Mouse (Mus musculus): Measurements from ENCODE around the gene B3gat3.

Gene B3gat3

GRCm38 (mm10) chr19:8898576-8898975 is 21.6 kb upstream of the B3gat3 start:
- no peak for DNase-seq

- DNase-seq: no peak
Observed at GRCm38 (mm10) chr19:8899079-8899478, 21.1 kb upstream of the B3gat3 start.

DNA sequence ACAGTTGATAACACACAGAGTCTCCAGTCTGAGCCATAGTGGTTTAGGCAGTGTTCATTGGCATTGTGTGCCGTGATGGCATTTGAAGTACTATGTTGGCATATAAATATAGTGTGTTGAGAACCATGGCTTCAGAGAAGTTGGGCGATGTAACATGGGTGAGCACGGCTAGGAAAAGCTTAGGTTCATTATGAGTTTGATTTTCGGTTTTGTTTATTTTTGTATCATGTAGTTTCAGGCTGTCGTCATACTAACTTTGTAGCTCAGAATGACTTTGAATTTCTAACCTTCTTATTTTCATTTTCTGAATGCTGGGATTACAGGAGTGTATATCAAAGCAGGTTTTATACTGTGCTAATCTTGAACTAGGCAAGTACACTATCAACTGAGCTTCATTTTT is 16.8 kb upstream of the B3gat3 start:
- DNase-seq: no peak

DNA sequence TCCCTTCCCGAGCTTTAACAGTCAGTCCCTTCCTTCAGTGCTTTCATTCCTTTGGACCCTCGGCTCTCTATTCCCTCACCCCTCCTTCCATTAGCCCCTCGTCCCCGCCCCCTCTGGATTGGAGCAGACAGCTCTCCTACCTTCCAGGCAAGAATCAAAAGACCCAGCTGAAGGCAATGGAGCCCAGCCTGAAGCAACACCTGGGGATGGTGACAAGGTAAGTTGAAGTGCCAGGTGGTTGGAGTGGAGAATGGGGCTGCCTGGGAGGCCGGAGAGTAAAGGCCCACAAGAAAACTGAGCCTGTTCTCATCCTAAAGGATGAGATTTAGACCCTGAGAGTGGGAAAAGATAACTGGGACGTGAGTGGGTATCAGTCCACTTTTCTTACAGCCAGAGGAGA is 11.6 kb upstream of the B3gat3 start:
- no peak for DNase-seq

DNA sequence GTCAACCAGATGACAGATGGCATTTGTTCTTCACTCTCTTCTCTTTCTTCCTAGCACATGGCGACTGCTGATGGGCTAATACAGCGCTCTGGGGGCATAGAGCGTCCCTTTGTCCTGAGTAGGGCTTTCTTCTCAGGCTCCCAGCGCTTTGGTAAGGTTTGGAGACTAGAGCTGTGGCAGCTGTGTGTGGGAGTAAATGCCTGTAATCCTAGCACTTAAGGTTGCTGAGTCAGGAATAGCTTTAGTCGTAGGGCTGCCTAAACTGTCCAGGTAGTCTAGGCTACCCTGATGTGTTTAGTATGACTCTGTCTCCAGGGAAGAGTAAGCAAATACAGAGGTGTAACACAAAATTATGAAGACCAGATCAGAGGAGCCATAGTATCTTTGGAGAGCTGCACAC is 8.4 kb upstream of the B3gat3 start:
- no peak for DNase-seq

- DNase-seq: no peak
Observed at GRCm38 (mm10) chr19:8914212-8914611, 6.0 kb upstream of the B3gat3 start.

DNA sequence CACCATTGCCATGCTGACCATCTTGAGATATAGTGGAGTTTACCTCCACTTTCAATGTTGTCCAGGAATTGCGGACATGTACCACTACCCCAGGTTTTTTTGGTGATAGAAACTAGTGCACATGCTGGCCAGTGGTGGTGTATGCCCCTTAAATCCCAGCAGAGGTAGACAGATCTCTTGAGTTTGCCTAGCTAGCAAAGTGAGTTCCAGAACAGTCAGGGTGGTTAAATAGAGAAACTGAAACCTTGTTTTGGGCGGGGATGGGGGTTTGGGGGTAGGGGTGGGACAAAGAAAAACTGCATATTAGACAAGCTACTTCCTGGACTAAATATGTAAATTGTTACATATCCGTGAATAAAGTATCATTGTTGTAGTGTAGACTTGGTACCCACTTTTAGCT is 1.2 kb upstream of the B3gat3 start:
- no peak for DNase-seq

- no peak for DNase-seq
Observed at GRCm38 (mm10) chr19:8919684-8920072, 496 bp upstream of the B3gat3 start.

DNA sequence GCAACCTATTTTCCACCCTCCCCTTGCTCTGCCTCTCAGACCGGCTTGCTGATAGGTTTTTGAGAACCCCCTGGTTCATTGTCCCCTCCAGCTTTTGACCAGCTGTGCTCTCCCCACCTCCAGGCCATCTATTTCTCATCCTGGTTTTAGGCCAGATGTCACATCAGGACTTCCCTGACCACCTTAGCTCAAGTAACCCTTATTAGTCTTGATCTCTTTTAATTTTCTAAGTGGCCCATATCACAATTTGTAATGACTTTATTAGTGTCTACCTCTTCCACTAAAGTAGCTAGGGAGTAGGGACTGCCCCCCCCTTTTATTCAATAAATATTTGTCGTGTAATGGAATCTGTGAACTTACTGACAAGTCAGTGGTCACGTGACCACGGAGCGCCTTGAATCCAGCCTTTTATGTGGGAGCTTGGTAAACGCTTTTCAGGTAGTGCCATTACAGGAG is 690 bp downstream of the B3gat3 start:
- peak; percentile 53 for DNase-seq

GRCm38 (mm10) chr19:8921741-8922140 is 1.6 kb downstream of the B3gat3 start:
- no peak for DNase-seq

GRCm38 (mm10) chr19:8926766-8927165 is 6.6 kb downstream of the B3gat3 start:
- no peak for DNase-seq

GRCm38 (mm10) chr19:8927891-8928525 is 7.8 kb downstream of the B3gat3 start:
- no peak for DNase-seq

DNA sequence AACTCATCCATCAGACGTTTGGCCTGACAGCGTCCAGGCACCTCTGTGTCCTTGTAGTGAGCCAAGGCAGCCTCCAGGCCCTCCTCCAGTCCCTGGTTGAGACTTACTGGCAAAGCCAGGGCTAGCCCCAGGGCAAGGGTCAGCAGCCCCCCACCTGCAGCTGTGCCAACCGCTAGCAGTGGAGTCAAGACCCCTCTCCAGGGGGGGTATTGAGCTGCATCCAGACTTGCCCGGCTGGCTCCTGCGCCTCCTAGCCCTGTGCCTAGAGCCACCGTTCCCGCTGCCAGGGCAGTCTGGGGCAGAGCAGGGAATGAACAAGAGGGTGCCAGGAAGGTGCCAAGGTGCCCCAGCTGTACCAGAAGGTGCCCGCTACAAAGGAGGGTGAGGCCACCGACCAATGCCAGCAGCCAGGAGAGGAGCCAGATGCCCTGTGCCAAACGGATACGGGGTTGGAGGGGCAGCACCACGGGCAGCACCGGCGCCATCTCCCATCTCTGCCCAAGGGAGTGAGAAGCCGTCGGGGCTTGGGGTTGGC is 8.6 kb downstream of the B3gat3 start:
- DNase-seq: no peak

DNA sequence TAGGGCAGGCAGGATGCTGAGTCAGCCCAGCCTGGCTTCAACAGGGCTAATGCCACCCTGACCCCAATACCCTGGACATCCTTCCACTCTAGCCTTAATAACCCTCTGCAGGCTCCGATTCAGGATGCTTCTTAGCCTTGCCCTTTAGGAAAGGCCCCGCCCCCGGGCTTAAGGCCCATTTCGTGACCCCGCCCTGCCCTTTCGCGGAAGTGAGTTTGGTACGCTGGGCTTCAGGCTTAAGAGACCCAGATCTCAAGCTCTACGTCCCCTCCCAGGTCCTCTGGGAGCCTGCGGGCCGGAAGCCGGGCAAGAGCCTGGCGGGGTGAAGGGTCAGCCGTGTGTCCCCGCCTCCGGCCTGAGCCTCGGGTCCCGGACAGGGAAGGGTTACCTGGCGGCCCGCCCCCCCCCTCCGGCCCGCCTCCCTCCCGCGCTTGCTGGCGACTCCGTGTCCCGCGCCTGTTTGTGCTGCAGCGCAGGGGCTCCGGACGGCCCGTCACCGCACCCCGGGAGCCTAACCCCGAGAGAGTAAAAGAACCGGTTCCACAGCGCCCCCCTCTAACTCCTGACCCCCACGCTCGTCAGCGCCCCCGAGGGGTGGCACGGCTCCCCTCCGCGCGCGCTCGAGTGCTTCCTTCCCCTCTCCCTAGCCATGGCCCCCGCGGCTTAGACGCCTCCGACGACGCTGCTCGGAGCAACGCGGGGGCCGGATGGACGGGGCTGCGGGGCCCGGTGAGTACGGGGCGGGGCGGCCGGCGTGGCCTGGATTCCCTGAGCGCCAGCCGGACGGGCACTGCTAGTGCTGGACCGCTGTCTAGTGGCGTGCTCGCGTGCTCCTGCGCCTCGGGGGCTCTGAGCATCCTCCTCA is 9.3 kb downstream of the B3gat3 start, which contains the start of the genes Rom1 and Eml3:
Gene Rom1 (minus strand): TSS at position 133 of the 865 bp plus-strand sequence.
Gene Eml3 (plus strand): TSS at position 329 of the 865 bp plus-strand sequence.
- peak; percentile 96 for DNase-seq

DNA sequence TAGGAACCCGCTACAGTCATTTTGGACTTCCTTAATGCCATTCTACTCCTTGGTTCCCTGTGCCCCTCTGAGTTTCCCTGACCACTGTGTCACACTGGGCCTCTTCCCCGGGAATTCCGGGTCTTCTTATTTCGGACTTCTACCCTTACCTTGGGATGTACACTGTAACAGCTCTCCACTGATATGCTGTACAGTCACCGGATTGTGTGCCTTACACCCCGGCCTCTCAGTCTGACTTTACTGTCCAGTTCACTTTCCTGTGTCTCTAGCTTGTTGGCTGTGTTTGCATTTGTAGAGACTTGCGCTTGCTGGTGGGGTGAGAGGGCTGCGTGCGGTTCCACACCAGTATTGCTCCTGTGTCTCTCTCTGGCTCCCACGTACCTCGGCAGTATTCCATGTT is 9.9 kb downstream of the B3gat3 start:
- DNase-seq: no peak

- no peak for DNase-seq
Observed at GRCm38 (mm10) chr19:8930771-8931170, 10.6 kb downstream of the B3gat3 start.

GRCm38 (mm10) chr19:8936736-8937135 is 16.6 kb downstream of the B3gat3 start:
- DNase-seq: no peak

DNA sequence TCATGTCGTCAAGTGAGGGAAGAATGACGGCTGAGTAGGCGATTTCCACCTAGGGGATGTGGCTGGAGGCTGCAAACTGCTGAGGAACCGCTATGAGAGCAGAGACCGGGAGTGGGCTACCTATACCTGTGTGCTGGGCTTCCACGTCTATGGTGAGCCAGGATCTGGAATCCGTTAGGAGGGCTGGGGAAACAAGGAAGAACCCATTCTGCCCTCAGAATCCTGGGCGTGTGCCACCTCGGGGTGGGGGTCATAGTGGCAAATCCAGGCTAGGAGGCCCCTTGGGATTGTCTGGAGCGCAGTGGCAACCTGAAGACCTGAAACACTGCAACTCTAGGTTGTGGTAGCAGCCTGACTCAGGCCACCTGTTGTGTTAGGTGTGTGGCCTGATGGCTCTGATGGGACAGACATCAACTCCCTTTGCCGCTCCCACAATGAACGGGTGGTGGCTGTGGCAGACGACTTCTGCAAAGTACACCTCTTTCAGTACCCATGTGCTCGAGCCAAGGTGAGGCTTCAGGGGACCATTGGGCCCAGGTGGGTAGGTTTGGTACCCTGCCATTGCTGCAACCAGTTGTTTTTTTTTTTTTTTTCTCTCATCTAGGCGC is 20.5 kb downstream of the B3gat3 start:
- DNase-seq: no peak

DNA sequence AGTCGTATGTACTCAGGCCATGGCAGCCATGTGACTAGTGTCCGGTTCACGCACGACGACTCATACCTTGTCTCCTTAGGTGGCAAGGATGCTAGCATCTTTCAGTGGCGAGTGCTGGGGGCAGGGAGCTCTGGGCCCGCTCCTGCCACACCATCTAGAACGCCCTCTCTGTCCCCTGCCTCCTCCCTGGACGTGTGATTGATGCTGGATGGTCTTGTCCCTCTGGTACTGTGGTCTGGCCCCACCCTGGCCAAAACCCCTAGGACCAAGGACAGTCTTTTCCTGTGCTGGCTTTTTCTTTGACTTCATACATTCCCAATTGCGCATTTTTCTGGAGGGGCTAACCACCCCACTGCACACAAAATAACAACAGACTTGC is 21.0 kb downstream of the B3gat3 start:
- DNase-seq: no peak

- peak; percentile 96 for DNase-seq
Observed at GRCm38 (mm10) chr19:8941515-8942217, 21.5 kb downstream of the B3gat3 start, which contains the start of gene Mta2. Mta2 (plus strand) TSS chr19:8941875.

- peak; percentile 59 for DNase-seq
Observed at GRCm38 (mm10) chr19:8942276-8942964, 22.2 kb downstream of the B3gat3 start.

DNA sequence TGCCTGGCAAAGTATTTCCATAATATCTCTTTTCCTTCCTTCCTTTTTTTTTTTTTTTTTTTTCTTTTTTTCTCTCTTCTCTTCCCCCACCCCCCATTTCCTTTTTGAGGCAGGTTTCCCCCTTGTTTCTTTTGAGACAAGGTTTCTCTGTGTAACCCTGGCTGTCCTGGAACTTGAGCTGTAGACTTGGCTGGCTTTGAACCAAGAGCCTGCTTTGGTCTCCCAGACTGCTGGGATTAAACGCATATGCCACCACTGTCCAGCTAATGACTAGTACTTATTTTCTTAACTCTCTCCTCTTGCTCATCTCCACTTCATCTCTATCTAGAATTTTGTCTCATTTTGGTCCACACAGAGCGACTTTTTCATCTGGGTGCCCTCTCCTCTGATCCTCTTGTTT is 22.9 kb downstream of the B3gat3 start:
- DNase-seq: no peak

Measured in kidney, adult 9 months (tissue).